Mouse (Mus musculus) C2C12 (cell line): Measurements from ENCODE around the gene Rspry1. TPM values are rescaled to one million over a fixed set of nuclear protein-coding genes. Genes with fewer than 3 reads are reported as not detected.

Source experiments
- H3K27me3 ChIP-seq: one replicate; pipeline ENCODE4 v1.6.1; 2011; ENCODE audit not compliant: control insufficient read depth, insufficient read depth, insufficient read length
- H3K36me3 ChIP-seq: one replicate; pipeline ENCODE4 v1.6.1; 2011; ENCODE audit not compliant: control insufficient read depth, insufficient read depth
- H3K4me3 ChIP-seq: one replicate; pipeline ENCODE4 v1.5.1; 2011; ENCODE audit warnings: mild to moderate bottlenecking, control low read depth; ENCODE audit not compliant: poor library complexity, insufficient read depth, severe bottlenecking
- H3K79me2 ChIP-seq: one replicate; pipeline ENCODE4 v1.6.1; 2011; ENCODE audit not compliant: control insufficient read depth, insufficient read depth
- H3K79me3 ChIP-seq: one replicate; pipeline ENCODE4 v1.6.1; 2011; ENCODE audit warnings: low read depth, control low read depth
- H3ac ChIP-seq: one replicate; pipeline ENCODE3; 2011; ENCODE audit warnings: low read depth; ENCODE audit not compliant: control insufficient read depth, insufficient read length
- CEBPB ChIP-seq: IDR thresholded peaks from one replicate; pipeline ENCODE4 v1.6.1; 2011; ENCODE audit warnings: low read depth, mild to moderate bottlenecking, control low read depth, moderate library complexity
- CTCF ChIP-seq: IDR thresholded peaks from one replicate; pipeline ENCODE4 v1.5.1; 2011; ENCODE audit not compliant: control insufficient read depth, insufficient read depth, insufficient read length
- FOSL1 ChIP-seq: IDR thresholded peaks from one replicate; pipeline ENCODE4 v1.8.0; 2011; ENCODE audit warnings: mild to moderate bottlenecking, low read length; ENCODE audit not compliant: poor library complexity, insufficient read depth, severe bottlenecking
- MAX ChIP-seq: IDR thresholded peaks from one replicate; pipeline ENCODE4 v1.6.1; 2011; ENCODE audit warnings: mild to moderate bottlenecking, control low read depth
- MYOD1 ChIP-seq: IDR thresholded peaks from one replicate; pipeline ENCODE4 v1.6.1; 2011; ENCODE audit warnings: low read depth; ENCODE audit not compliant: control insufficient read depth, insufficient read length
- MYOG ChIP-seq: IDR thresholded peaks from one replicate; pipeline ENCODE4 v1.6.1; 2011; ENCODE audit not compliant: control insufficient read depth, insufficient read length; ENCODE audit errors: extremely low read depth
- USF1 ChIP-seq: IDR thresholded peaks from one replicate; pipeline ENCODE4 v1.6.1; 2011; ENCODE audit warnings: low read depth, mild to moderate bottlenecking, control low read depth, moderate library complexity
- polyA plus RNA-seq: library from polyadenylated mRNA; unstranded; fragments of >200 nt; fragmentation: generic; extraction: Trizol; gene quantifications from one replicate; pipeline ENCODE4 v1.2.1, GENCODE M21; 2012; ENCODE audit warnings: missing spikeins

The Rspry1 gene
- polyA plus RNA-seq, 1 experiment, result 6.5 TPM

- H3K4me3 ChIP-seq, result peak overlapping the region; percentile 25
- peak overlapping the region; percentile 64 for H3ac ChIP-seq
- H3K79me3 ChIP-seq, result no peaks in the 10 kb centered on the region
- H3K79me2 ChIP-seq, result no peaks in the 10 kb centered on the region
- no peaks in the 10 kb centered on the region for H3K36me3 ChIP-seq
- TF ChIP-seq CEBPB (no peak), MYOD1 (no peak), MAX (no peak), USF1 (no peak), CTCF (peak; percentile 36), FOSL1 (no peak), MYOG (no peak)
- no peaks in the 10 kb centered on the region for H3K27me3 ChIP-seq
Observed at GRCm38 (mm10) chr8:94703972-94704668, 102.4 kb downstream of the Rspry1 start.

GRCm38 (mm10) chr8:94704669-94704984 lies 102.9 kb downstream of the Rspry1 start:
- H3K4me3 ChIP-seq, result peak overlapping the region; percentile 25
- no peaks in the 10 kb centered on the region for H3K79me2 ChIP-seq
- no peaks in the 10 kb centered on the region for H3K36me3 ChIP-seq
- no peaks in the 10 kb centered on the region for H3K79me3 ChIP-seq
- H3ac ChIP-seq, result peak overlapping the region; percentile 64
- H3K27me3 ChIP-seq, result no peaks in the 10 kb centered on the region
- no peak for TF ChIP-seq FOSL1
- no peak for TF ChIP-seq USF1

GRCm38 (mm10) chr8:94705581-94706245 lies 104.0 kb downstream of the Rspry1 start:
- H3K79me2 ChIP-seq, result no peaks in the 10 kb centered on the region
- TF ChIP-seq CEBPB (no peak), MYOG (no peak), MYOD1 (no peak), MAX (no peak), USF1 (no peak), FOSL1 (no peak), CTCF (no peak)

GRCm38 (mm10) chr8:94706732-94707395 lies 105.1 kb downstream of the Rspry1 start:
- Histone ChIP-seq H3ac (no peak overlapping the region), H3K36me3 (no peaks in the 10 kb centered on the region), H3K79me2 (no peaks in the 10 kb centered on the region), H3K27me3 (no peaks in the 10 kb centered on the region), H3K4me3 (no peak overlapping the region), H3K79me3 (no peaks in the 10 kb centered on the region)
- TF ChIP-seq CEBPB (no peak), MAX (no peak), USF1 (no peak), CTCF (no peak), MYOD1 (no peak), FOSL1 (no peak), MYOG (no peak)

More at GRCm38 (mm10) chr8:94705581-94706245, 104.0 kb downstream of the Rspry1 start:
- Histone ChIP-seq H3K79me3 (no peaks in the 10 kb centered on the region), H3K36me3 (no peaks in the 10 kb centered on the region), H3K4me3 (no peak overlapping the region), H3K27me3 (no peaks in the 10 kb centered on the region), H3ac (no peak overlapping the region)

Other genes starting within 250 kb of the Rspry1 start
- gene Herpud1, start 215.5 kb upstream of the Rspry1 start, polyA plus RNA-seq, result 48.8 TPM
- 0.16 TPM for gene Nlrc5, start 167.6 kb upstream of the Rspry1 start, polyA plus RNA-seq
- 59.9 TPM for gene Cpne2, start 68.9 kb upstream of the Rspry1 start, polyA plus RNA-seq
- 23.6 TPM for gene Fam192a, start 60 bp downstream of the Rspry1 start, polyA plus RNA-seq
- 65.5 TPM for gene Arl2bp, start 64.7 kb downstream of the Rspry1 start, polyA plus RNA-seq
- gene Pllp, start 94.3 kb downstream of the Rspry1 start, polyA plus RNA-seq, result 0.07 TPM
- gene Ccl22, start 143.7 kb downstream of the Rspry1 start, polyA plus RNA-seq, result not detected
- gene Cx3cl1, start 170.1 kb downstream of the Rspry1 start, polyA plus RNA-seq, result 12.5 TPM
- gene Ccl17, start 208.5 kb downstream of the Rspry1 start, polyA plus RNA-seq, result 0.55 TPM
- gene Coq9, start 236.4 kb downstream of the Rspry1 start, polyA plus RNA-seq, result 44.0 TPM
- gene Ciapin1, start 236.4 kb downstream of the Rspry1 start, polyA plus RNA-seq, result 115 TPM